Mouse (Mus musculus) thymus, adult 2 months (tissue): ENCODE measurements at regions not wholly inside any gene's neighbourhood (a gene's known extent, or its start where the extent isn't known, plus 50 kb on each side); places are given as distances from the start of the nearest gene placed in this dataset.

ENCODE experiments used
- CTCF ChIP-seq: fragments of 200-500 bp; IDR thresholded peaks from 2 replicates; pipeline ENCODE4 v1.5.1; 2012; ENCODE audit warnings: mild to moderate bottlenecking, control low read depth, low read length, moderate library complexity, borderline replicate concordance; ENCODE audit not compliant: control insufficient read depth, poor library complexity, insufficient read depth; ENCODE audit errors: extremely low read depth
- POLR2A ChIP-seq: fragments of 200-500 bp; IDR thresholded peaks from 2 replicates; pipeline ENCODE4 v1.6.1; 2012; ENCODE audit warnings: mild to moderate bottlenecking, low read length, control low read depth, moderate library complexity; ENCODE audit not compliant: control insufficient read depth, poor library complexity, insufficient read depth; ENCODE audit errors: extremely low read depth

DNA sequence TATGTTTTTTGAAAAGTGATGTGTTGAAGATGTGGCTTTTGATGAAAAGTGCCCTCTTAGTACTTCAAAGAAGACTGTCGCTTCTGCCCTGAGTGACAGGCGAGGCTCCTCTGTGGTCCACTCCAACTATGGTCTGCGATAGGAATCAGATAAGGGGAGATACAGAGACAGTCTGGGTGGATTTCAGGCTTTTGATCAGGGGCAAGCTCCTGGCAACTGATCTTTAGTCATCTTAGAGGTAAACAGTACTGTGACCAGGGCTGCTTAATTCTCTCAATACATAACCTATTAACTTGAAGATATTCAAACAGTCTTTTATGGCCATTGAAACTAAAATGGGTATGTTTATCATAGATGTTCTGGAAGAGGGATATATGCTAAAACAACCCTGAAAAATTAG, 335.6 kb upstream of the Arglu1 start:
- no peak for TF ChIP-seq POLR2A
- TF ChIP-seq CTCF: no peak
